ENCODE assay signal across 16 mouse cellular contexts in genomic region chr2:113016236-113016635, GRCm38 (mm10).
DNase-seq lines count a peak whose midpoint lies in the region; ATAC-seq and TF ChIP-seq lines count a peak whose summit lies in the region.
"Had no signal": no experiment of that assay in that cellular context is flagged by ENCODE, and none has a peak within 500 bp of the region (broad histone marks: within the 10 kb centered on the region; RNA-seq: fewer than 3 reads in every experiment).

No protein-coding gene starts in this region.

- peak; percentile 59 for DNase-seq in hindbrain, postnatal 0 days (ENCODE audit: low spot score)
- peak; percentile 66 for DNase-seq in midbrain, postnatal 0 days (ENCODE audit: low spot score)
- no peak for DNase-seq in midbrain, embryonic 10.5 days (ENCODE audit: low spot score)
- DNase-seq in cerebellum, adult 9-10 months = peak; percentile 41
- no peak for DNase-seq in kidney, postnatal 14 days
- no peak for DNase-seq in kidney, adult 11 months
- DNase-seq: embryo, embryonic 11 days; gastrocnemius, postnatal 10 days; heart, adult 18-20 months; layer of hippocampus, postnatal 36 days; liver; lung, postnatal 10 days; thymus, postnatal 14 days had no signal

- H3K27me3 ChIP-seq in hindbrain, postnatal 0 days (ENCODE audit: insufficient read depth, low read length) = no peaks in the 10 kb centered on the region
- no peaks in the 10 kb centered on the region for H3K27me3 ChIP-seq in hindbrain, embryonic 12.5 days
- no peaks in the 10 kb centered on the region for H3K27me3 ChIP-seq in midbrain, postnatal 0 days (ENCODE audit: insufficient read depth, low read length)
- no peaks in the 10 kb centered on the region for H3K27me3 ChIP-seq in midbrain, embryonic 10.5 days (ENCODE audit: low read depth, poor library complexity, severe bottlenecking)
- H3K27me3 ChIP-seq: neural tube, embryonic 13.5 days had no signal

- H3K27ac ChIP-seq in hindbrain, postnatal 0 days = no peak overlapping the region
- no peak overlapping the region for H3K27ac ChIP-seq in hindbrain, embryonic 12.5 days
- H3K27ac ChIP-seq in midbrain, postnatal 0 days (ENCODE audit: low read depth, low read length) = no peak overlapping the region
- H3K27ac ChIP-seq in midbrain, embryonic 10.5 days (replicated peaks) = no peak overlapping the region
- H3K27ac ChIP-seq: neural tube, embryonic 13.5 days had no signal

- no peaks in the 10 kb centered on the region for H3K36me3 ChIP-seq in hindbrain, postnatal 0 days (ENCODE audit: insufficient read depth, low read length)
- H3K36me3 ChIP-seq in hindbrain, embryonic 12.5 days = no peaks in the 10 kb centered on the region
- no peaks in the 10 kb centered on the region for H3K36me3 ChIP-seq in midbrain, postnatal 0 days (ENCODE audit: insufficient read depth, low read length)
- no peaks in the 10 kb centered on the region for H3K36me3 ChIP-seq in midbrain, embryonic 10.5 days
- H3K36me3 ChIP-seq: neural tube, embryonic 13.5 days had no signal

- H3K4me3 ChIP-seq in hindbrain, postnatal 0 days (ENCODE audit: low read length) = no peak overlapping the region
- H3K4me3 ChIP-seq in hindbrain, embryonic 12.5 days = no peak overlapping the region
- H3K4me3 ChIP-seq in midbrain, postnatal 0 days (ENCODE audit: low read depth, low read length) = no peak overlapping the region
- no peak overlapping the region for H3K4me3 ChIP-seq in midbrain, embryonic 10.5 days
- H3K4me3 ChIP-seq: neural tube, embryonic 13.5 days had no signal

- peaks cover 5% of the 10 kb centered on the region; the same call in 1 of the 2 replicates for H3K4me1 ChIP-seq in hindbrain, postnatal 0 days (ENCODE audit: insufficient read depth, low read length)
- no peaks in the 10 kb centered on the region for H3K4me1 ChIP-seq in hindbrain, embryonic 12.5 days
- no peaks in the 10 kb centered on the region for H3K4me1 ChIP-seq in midbrain, postnatal 0 days (ENCODE audit: insufficient read depth, low read length)
- no peaks in the 10 kb centered on the region for H3K4me1 ChIP-seq in midbrain, embryonic 10.5 days
- H3K4me1 ChIP-seq: neural tube, embryonic 13.5 days had no signal

- no peak overlapping the region for H3K4me2 ChIP-seq in hindbrain, postnatal 0 days (ENCODE audit: low read depth, low read length)
- H3K4me2 ChIP-seq in hindbrain, embryonic 12.5 days (replicated peaks) = no peak overlapping the region
- no peak overlapping the region for H3K4me2 ChIP-seq in midbrain, postnatal 0 days (ENCODE audit: low read depth, low read length, poor library complexity, severe bottlenecking)
- H3K4me2 ChIP-seq: neural tube, embryonic 13.5 days had no signal

- H3K9ac ChIP-seq in hindbrain, postnatal 0 days (replicated peaks; ENCODE audit: low read length) = no peak overlapping the region
- H3K9ac ChIP-seq in hindbrain, embryonic 12.5 days = no peak overlapping the region
- no peak overlapping the region for H3K9ac ChIP-seq in midbrain, postnatal 0 days (replicated peaks; ENCODE audit: low read length, poor library complexity, severe bottlenecking)
- H3K9ac ChIP-seq: neural tube, embryonic 13.5 days had no signal

- no peak for TF ChIP-seq CTCF in hindbrain, postnatal 0 days (IDR thresholded peaks at IDR 0.05; ENCODE audit: low read depth)
- TF ChIP-seq CTCF in midbrain, postnatal 0 days (IDR thresholded peaks at IDR 0.05) = no peak

- peak; percentile 89 for ATAC-seq in hindbrain, postnatal 0 days
- ATAC-seq in hindbrain, embryonic 12.5 days (ENCODE audit: low FRiP score) = no peak
- ATAC-seq in midbrain, postnatal 0 days (ENCODE audit: low FRiP score) = peak; percentile 60; the same call in 1 of the 2 replicates
- ATAC-seq: intestine, embryonic 16.5 days had no signal

- H3K9me3 ChIP-seq in hindbrain, postnatal 0 days (ENCODE audit: low read length) = no peaks in the 10 kb centered on the region
- H3K9me3 ChIP-seq in hindbrain, embryonic 12.5 days (replicated peaks) = no peaks in the 10 kb centered on the region
- H3K9me3 ChIP-seq in midbrain, postnatal 0 days (ENCODE audit: low read length) = no peaks in the 10 kb centered on the region
- no peaks in the 10 kb centered on the region for H3K9me3 ChIP-seq in midbrain, embryonic 10.5 days (replicated peaks)
- H3K9me3 ChIP-seq: neural tube, embryonic 13.5 days had no signal

- WGBS in hindbrain, postnatal 0 days = 50% methylated on average over 2 of the region's 2 CpGs
- WGBS in hindbrain, embryonic 12.5 days = 78% methylated on average over 2 of the region's 2 CpGs
- 73% methylated on average over 2 of the region's 2 CpGs for WGBS in midbrain, postnatal 0 days
- 74% methylated on average over 2 of the region's 2 CpGs for WGBS in midbrain, embryonic 10.5 days

Comparison
In these comparisons a context has a peak if more than half of its experiments do, and no peak if none do; other contexts are left out.
1. DNase-seq: peak in hindbrain, postnatal 0 days (single experiment), midbrain, postnatal 0 days (single experiment) and cerebellum, adult 9-10 months (single experiment); none in midbrain, embryonic 10.5 days (single experiment), kidney, postnatal 14 days (single experiment) and kidney, adult 11 months (single experiment).